Mouse (Mus musculus) gastrocnemius, adult 18-20 months (tissue): ENCODE results near the gene Gm20815. TPM values are rescaled to one million over a fixed set of nuclear protein-coding genes. Genes with fewer than 3 reads are reported as not detected.
"Not testable (repeated sequence)": the region's sequence is repeated elsewhere in the genome, so short reads cannot be mapped to it uniquely, and the experiment has no call there.

Experiments used
- DNase-seq: peaks from one replicate; pipeline ENCODE4 v3.0.0; 2021; ENCODE audit warnings: low spot score
- long read RNA-seq, 2 experiments: library from polyadenylated mRNA; stranded (forward); transcript quantifications; one replicate each; pipeline ENCODE4 v2.0.0; 2021
- total RNA-seq, 2 experiments: library from RNA; stranded (reverse); gene quantifications; 2 replicates each; pipeline ENCODE4 v1.2.3; 2021

Gm20815 gene
- total RNA-seq = not detected
- long read RNA-seq, experiment 1 = 0 reads
- long read RNA-seq, experiment 2 = 0 reads

- DNase-seq = not testable (repeated sequence)
These were observed at the start of gene Gm20815 for GRCm38 (mm10) chrY:8835069-8835468. Gene Gm20815 (minus strand): TSS chrY:8835169.
